Mouse (Mus musculus) stomach, postnatal 0 days (tissue): ENCODE measurements at regions not wholly inside any gene's neighbourhood (a gene's known extent, or its start where the extent isn't known, plus 50 kb on each side); places are given as distances from the start of the nearest gene placed in this dataset.

Experiments
- ATAC-seq: fragments of 200-750 bp; cut with Nextera tagmentation; 2 replicates; pipeline ENCODE4 v1.8.0; 2017; ENCODE audit not compliant: low FRiP score, low TSS enrichment
- DNase-seq: peaks from one replicate; pipeline ENCODE4 v3.0.0-alpha.2; 2016; ENCODE audit warnings: low spot score
- H3K27ac ChIP-seq: fragments of 300-500 bp; sonication (generic); replicated peaks from 2 replicates; pipeline ENCODE4 v1.5.1; 2014; ENCODE audit warnings: mild to moderate bottlenecking, control low read depth
- H3K27me3 ChIP-seq: fragments of 300-500 bp; sonication (generic); 2 replicates; pipeline ENCODE4 v1.6.1; 2014; ENCODE audit warnings: low read length; ENCODE audit not compliant: control insufficient read depth, insufficient read depth
- H3K36me3 ChIP-seq: fragments of 300-500 bp; sonication (generic); 2 replicates; pipeline ENCODE4 v1.6.1; 2014; ENCODE audit warnings: low read length, mixed read lengths; ENCODE audit not compliant: control insufficient read depth, insufficient read depth
- H3K4me1 ChIP-seq: fragments of 300-500 bp; sonication (generic); replicated peaks from 2 replicates; pipeline ENCODE4 v1.6.1; 2014; ENCODE audit warnings: antibody characterized with exemption; ENCODE audit not compliant: control insufficient read depth, insufficient read depth
- H3K4me2 ChIP-seq: fragments of 300-500 bp; sonication (generic); replicated peaks from 2 replicates; pipeline ENCODE4 v1.6.1; 2014; ENCODE audit warnings: low read depth, mild to moderate bottlenecking, control low read depth, moderate library complexity
- H3K4me3 ChIP-seq: fragments of 300-500 bp; sonication (generic); 2 replicates; pipeline ENCODE4 v1.5.1; 2014; ENCODE audit warnings: low read depth, low read length, control low read depth
- H3K9ac ChIP-seq: fragments of 300-500 bp; sonication (generic); 2 replicates; pipeline ENCODE4 v1.6.1; 2014; ENCODE audit warnings: mild to moderate bottlenecking, low read length, control low read depth, mixed read lengths
- H3K9me3 ChIP-seq: fragments of 300-500 bp; sonication (generic); 2 replicates; pipeline ENCODE4 v1.6.1; 2016; ENCODE audit warnings: low read length; ENCODE audit not compliant: control insufficient read depth
- CTCF ChIP-seq: IDR thresholded peaks from 2 replicates; pipeline ENCODE4 v1.5.1; 2016; ENCODE audit warnings: antibody characterized with exemption, low read depth, mild to moderate bottlenecking, moderate library complexity
- EP300 ChIP-seq: optimal IDR thresholded peaks from 2 replicates; pipeline ENCODE3; 2016; ENCODE audit warnings: antibody characterized with exemption
- WGBS: fragments of 180-500 bp; shearing (Covaris S2); extraction: QIAGEN DNeasy Blood & Tissue Kit; methylation state at CpG from one replicate; pipeline ENCODE4 v1.1.7; 2014; 5-methylcytosine and 5-hydroxymethylcytosine counted together

DNA sequence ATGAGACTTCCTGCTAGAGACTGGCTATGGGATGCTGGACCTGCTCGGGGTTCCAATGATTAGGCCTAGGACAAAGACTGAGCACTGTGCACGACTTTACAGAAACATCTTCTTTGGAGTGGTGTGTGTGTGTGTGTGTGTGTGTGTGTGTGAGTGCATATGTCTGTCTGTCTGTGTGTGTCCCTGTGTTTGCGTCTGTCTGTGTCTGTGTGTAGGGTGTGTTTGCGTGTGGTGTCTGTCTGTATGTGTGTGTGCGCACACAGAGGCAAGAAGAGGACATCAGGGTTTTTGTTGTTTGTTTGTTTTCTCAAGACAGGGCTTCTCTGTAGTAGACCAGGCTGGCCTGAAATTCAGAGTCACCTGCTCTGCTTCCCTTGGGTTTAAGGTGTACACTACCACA lies 51.9 kb upstream of the Slco4a1 start:
- H3K27me3 ChIP-seq: no peaks in the 10 kb centered on the region
- H3K9me3 ChIP-seq: no peaks in the 10 kb centered on the region
- no peak overlapping the region for H3K27ac ChIP-seq
- H3K4me1 ChIP-seq: no peaks in the 10 kb centered on the region
- ATAC-seq (no peak), DNase-seq (no peak)
- no peaks in the 10 kb centered on the region for H3K36me3 ChIP-seq
- no peak overlapping the region for H3K4me2 ChIP-seq
- 84% methylated on average over 5 of the region's 5 CpGs for WGBS
- TF ChIP-seq EP300 (no peak), CTCF (no peak)
- no peak overlapping the region for H3K9ac ChIP-seq
- H3K4me3 ChIP-seq: no peak overlapping the region

DNA sequence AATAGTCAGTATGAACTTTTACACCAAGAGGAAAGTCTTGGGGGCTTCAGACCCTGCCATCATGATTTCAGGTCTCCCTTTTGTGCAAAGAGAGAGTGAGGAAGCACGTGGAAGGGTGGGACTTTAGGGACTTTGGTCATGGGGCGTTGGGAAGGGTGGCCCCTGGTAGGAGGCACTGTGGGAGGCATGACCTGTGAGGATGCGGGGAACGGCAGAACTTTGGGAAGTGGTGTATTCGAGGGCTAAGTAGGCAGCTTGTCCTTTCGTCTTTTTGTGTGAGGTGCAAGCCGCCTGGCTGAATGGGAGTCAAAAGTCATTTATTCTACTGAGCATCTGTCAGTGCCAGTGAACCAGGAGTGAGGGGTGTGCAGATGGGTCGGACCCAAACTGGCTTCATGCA lies 52.4 kb upstream of the Slco4a1 start:
- WGBS: 63% methylated on average over 8 of the region's 8 CpGs
- Histone ChIP-seq H3K27me3 (no peaks in the 10 kb centered on the region), H3K4me3 (no peak overlapping the region), H3K36me3 (no peaks in the 10 kb centered on the region), H3K9me3 (no peaks in the 10 kb centered on the region), H3K27ac (no peak overlapping the region), H3K4me1 (no peaks in the 10 kb centered on the region), H3K9ac (no peak overlapping the region), H3K4me2 (no peak overlapping the region)
- ATAC-seq (no peak), DNase-seq (no peak)
- TF ChIP-seq CTCF (no peak), EP300 (no peak)

DNA sequence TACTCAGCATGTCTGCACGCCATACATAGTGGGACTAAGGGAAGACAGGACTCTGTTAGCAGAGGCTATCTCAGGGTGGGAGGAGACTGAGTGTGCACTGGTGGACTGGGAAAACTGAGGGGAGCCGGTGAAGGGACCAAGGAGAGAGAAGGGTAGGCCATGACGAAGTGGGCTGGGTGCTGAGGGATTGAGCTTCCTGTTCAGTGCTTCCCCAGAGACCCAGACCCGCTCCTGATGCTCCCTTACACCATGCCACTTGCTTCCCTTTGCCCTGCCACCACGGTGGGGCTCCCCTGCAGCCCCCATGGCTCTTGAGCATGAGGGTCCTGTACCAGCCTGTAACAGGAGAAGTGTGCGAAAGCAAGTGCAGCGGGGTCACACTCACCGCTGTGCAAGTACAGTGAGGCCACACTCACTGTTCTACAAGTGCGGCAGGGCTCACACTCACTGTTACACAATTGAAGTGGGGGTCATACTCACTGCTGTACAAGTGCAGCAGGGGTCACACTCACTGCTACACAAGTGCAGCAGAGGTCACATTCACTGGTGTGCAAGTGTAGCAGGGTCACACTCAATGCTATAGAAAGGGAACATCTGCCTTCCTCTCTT lies 53.1 kb upstream of the Slco4a1 start:
- Histone ChIP-seq H3K27ac (no peak overlapping the region), H3K4me3 (no peak overlapping the region), H3K4me1 (no peaks in the 10 kb centered on the region), H3K4me2 (no peak overlapping the region), H3K9ac (no peak overlapping the region), H3K9me3 (no peaks in the 10 kb centered on the region), H3K36me3 (no peaks in the 10 kb centered on the region), H3K27me3 (no peaks in the 10 kb centered on the region)
- ATAC-seq (no peak), DNase-seq (no peak)
- WGBS: 76% methylated on average over 9 of the region's 9 CpGs
- TF ChIP-seq CTCF: no peak
- TF ChIP-seq EP300: no peak

DNA sequence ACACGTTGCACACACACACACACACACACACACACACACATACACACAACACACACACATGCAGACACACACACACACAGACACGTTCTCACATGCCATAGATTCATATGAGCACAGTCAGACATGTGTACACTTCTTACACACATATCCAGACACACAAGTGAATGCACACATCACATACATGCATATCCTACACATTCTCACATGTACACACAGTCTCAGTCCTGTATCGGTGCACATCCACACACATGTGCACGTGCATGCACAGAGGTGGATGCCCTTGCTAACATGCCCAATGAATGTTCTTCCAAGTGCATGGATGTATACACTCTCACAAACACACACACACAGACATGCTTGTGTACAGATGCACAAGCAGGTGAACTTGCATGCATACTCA lies 53.6 kb upstream of the Slco4a1 start:
- WGBS: 76% methylated on average over 4 of the region's 4 CpGs
- no peak for ATAC-seq
- no peaks in the 10 kb centered on the region for H3K4me1 ChIP-seq

DNA sequence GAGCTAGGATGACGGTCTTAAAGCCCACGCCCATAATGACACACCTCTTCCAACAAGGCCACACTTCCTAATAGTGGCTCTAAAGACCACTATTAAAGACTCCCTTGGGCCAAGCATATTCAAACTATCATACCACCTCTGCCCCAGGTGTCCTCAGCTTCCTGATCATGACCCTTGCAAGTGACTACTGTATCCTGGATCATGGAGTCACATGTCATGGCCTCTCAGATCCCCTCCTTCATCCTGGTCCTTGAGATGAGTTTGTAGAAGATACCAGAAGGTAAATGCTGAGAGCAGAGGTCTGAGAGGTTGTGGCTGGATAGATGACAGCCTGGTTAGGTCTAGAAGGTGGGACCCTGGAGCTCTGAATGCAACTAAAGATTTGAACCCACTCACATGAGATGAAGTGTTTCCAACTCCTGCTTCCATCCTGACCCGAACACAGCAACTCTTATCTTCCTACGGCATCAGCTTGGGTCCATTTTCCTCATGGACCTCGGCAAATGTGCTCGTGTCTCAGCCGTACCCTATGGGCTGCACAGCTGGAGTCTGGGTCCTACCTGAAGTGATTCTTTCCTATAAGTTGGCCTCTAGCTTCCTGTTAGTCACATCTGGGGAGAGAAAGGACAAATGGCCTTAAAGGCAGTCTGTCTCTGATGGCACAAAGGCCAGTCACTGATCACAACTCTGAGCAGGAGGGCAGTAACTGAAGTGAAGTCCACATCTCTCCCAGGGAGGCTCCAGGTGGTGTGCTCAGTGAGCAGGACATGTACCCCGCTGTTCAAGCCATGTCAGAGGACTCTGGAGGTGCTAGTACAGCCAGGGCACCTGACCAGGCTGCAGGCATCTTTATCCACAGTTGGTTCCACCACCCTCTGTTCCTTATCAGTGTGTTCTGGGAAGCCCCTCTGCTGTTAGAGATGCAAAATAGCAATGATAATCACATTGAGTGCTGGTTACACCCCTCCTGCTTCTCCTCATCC lies 54.3 kb upstream of the Slco4a1 start:
- no peak for TF ChIP-seq CTCF
- TF ChIP-seq EP300: no peak
- H3K4me2 ChIP-seq: no peak overlapping the region
- no peaks in the 10 kb centered on the region for H3K4me1 ChIP-seq
- no peaks in the 10 kb centered on the region for H3K27me3 ChIP-seq
- H3K27ac ChIP-seq: no peak overlapping the region
- H3K4me3 ChIP-seq: no peak overlapping the region
- ATAC-seq (no peak), DNase-seq (no peak)
- no peaks in the 10 kb centered on the region for H3K9me3 ChIP-seq
- no peak overlapping the region for H3K9ac ChIP-seq
- WGBS: 79% methylated on average over 8 of the region's 8 CpGs
- no peaks in the 10 kb centered on the region for H3K36me3 ChIP-seq

More for the DNA sequence above, 53.6 kb upstream of the Slco4a1 start:
- H3K4me3 ChIP-seq: no peak overlapping the region
- no peak overlapping the region for H3K9ac ChIP-seq
- no peak for DNase-seq
- H3K9me3 ChIP-seq: no peaks in the 10 kb centered on the region
- no peaks in the 10 kb centered on the region for H3K27me3 ChIP-seq
- TF ChIP-seq EP300: no peak
- TF ChIP-seq CTCF: no peak
- no peak overlapping the region for H3K4me2 ChIP-seq
- no peak overlapping the region for H3K27ac ChIP-seq
- no peaks in the 10 kb centered on the region for H3K36me3 ChIP-seq

DNA sequence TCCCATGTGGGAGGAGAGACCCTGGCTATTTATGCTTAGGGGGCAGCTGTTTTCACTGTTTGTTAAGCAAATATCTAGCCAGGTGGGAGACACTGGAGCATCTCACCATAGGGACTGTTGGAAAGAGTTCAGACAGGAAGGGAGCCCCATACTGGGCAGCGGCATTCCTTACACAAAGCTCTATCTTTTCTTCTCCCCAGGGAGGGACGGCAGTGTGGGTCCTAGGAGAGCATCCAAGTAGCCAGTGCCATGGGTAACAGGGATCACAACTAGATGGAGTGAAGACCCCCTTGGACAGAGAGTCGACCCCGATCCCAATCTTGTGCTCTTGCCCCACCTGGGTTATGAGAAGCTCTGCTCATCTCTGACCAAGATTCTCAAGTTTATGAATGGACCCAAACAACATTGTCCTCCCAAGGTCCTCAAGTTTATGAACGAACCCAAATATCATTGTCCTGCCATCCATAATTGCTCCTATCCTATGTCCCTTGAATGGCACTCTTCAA lies 55.5 kb upstream of the Slco4a1 start:
- Histone ChIP-seq H3K4me3 (no peak overlapping the region), H3K4me1 (no peaks in the 10 kb centered on the region), H3K27me3 (no peaks in the 10 kb centered on the region), H3K27ac (no peak overlapping the region), H3K9ac (no peak overlapping the region), H3K4me2 (no peak overlapping the region), H3K36me3 (no peaks in the 10 kb centered on the region), H3K9me3 (no peaks in the 10 kb centered on the region)
- ATAC-seq: no peak
- no peak for DNase-seq
- WGBS: 94% methylated on average over 5 of the region's 5 CpGs
- TF ChIP-seq CTCF (no peak), EP300 (no peak)
